Mouse (Mus musculus) frontal cortex, postnatal 25 days (tissue): ENCODE data around the gene Cpm.
"Not testable (repeated sequence)": the region's sequence is repeated elsewhere in the genome, so short reads cannot be mapped to it uniquely, and the experiment has no call there.

Experiments used
- DNase-seq, 2 experiments: peaks; one replicate each; pipeline ENCODE4 v3.0.0; 2022; ENCODE audit warnings: low spot score in 2 of 2

Gene Cpm

DNA sequence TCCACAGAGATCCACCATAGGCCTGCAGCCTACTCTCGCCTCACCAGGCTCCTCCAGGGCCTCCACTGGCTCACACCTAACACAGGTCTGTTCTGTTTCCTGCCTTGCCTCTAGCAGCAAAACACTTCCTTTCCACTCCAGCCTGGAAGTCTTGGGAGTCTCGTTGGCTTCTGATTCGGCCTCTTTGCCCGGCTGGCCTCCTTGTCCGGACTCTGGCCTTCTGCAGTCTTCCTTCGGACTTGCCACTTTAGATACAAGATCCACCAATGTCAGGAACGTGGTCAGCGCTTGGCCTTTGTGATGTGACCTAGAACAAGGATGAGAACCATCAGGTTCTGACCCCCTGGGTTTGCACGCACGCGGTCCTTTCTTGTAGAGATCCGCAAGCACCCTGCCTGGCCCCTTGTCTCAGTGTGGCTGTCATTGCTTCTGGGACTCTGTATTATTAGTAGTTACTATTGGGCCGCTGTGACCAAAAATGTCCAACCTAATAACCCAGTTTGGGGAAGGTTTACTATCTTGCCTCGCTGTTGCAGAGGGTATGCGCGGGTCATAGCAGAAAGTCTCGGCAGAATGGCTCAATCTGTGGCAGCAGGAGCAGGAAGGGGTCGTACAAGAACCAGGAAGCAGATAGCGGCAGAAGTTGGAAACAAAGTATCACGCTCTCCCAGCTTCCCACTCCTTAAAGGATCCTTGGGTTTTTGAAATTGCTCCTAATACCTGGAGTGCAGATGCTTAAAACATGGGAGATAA is 22.1 kb upstream of the Cpm start:
- no peak for DNase-seq

DNA sequence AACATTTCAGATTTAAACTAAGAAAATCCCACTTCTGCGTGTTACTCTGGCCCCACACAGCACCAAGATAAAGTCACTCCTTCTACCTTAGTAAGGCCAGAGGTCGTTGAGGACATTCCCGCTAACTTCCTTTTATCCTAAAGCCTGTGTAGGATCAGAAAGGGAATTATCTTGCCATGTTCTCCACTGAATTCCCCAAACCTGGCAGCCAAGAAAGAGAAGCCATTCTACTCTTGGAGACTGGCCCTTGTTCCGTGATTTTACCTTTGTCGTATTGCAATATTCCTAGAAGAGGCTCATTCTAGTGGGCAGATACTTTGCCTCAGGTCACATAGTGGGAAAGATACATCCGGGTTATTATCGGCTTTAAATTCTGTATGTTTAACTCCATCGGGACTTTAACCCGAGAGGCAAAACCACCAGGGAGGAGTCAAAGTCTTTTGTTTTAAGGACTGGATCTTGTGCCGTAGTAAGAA is 21.5 kb upstream of the Cpm start:
- DNase-seq = no peak

DNA sequence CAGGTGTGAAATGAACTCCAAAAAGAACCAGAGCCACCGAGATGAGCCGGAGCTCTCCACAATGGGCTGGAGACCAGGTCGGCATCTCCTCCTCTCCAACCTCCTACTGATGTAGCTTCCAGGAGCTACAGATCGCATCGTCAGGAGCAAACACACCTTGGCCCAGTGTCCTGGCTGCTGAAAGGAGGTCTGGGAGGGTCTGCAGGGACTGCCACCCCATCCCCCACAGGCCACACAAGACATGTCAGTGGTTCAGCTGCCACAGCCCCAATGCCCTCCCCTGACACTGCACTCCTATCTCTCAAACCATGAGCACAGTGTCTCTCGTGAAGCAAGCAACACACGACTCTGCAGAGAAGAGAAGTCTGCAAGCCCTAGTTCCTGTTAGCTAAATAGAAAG is 20.8 kb upstream of the Cpm start:
- DNase-seq = no peak

DNA sequence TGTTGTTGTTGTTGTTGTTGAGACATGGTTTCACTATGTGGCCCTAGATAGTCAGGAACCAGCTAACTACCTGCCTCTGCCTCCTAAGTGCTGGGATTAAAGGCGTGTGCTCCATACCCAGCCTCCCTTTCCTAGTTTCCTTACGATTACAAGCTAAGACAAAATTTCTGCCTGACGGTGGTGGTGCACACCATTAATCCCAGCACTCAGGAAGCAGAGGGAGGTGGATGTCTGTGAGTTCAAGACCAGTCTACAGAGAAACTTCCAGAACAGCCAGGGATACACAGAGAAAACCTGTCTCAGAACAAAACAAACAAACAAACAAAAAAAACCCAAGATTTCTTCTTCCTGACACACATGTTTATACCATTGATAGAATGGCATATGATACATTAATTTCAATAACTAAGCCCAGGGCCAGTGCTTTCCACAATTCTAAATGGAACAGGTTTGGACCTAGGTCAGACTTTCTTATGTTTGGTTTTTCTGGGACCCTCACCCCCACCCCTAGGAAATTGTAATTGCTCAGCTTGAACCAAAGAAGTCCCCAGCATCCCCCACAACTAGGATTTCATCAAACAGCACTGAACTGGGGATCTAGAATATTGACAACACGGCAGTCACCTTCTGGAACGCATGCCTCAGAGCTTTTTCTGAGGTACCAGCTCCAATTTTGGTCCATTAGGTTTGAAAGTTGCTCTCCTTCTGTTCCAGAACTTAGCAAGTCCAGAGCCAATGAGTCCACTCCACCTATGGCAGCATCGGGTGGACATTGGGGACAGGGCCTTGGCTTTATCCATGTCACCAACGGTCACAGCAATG is 20.1 kb upstream of the Cpm start:
- no peak for DNase-seq

DNA sequence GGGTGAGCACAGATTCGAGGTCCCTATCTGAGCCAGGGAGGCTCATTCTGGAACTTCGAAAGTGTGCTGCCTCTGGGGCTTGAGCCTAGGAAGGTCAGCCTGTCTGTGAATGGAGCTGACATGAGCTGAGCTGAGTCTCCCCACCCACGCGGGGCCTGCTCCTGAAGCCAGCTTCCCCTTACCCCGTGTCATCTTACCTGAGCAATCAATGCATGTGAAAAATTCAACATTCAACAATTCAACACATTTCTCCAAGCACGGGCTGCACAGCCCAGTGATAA is 19.6 kb upstream of the Cpm start:
- DNase-seq = no peak

DNA sequence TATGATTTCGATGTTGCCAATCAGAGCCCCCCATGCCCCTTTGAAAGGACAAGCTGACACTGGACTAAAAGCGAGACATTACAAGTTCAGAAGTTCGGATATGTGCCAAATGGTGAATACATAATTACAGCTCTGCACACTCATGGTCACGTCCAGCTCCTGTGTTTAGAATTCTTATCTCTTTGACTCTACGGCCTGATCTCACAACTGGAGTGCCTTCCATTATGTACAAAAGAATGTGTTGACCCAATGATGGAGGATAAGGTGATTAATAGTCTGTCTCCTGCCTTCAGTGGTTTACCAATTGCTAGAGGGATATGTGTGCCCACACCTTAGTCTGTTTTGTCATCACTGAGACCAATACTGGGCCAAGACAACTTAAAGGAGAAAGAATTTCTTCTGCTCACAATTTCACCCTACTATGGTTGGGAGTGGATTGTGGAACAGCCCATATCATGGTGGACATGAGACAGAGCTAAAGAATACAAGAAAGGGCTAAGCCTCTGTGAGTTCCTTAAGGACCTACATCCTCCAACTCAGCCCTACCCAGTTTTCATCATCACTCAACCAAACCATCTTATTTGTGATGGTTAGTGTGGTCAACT is 19.0 kb upstream of the Cpm start:
- no peak for DNase-seq

DNA sequence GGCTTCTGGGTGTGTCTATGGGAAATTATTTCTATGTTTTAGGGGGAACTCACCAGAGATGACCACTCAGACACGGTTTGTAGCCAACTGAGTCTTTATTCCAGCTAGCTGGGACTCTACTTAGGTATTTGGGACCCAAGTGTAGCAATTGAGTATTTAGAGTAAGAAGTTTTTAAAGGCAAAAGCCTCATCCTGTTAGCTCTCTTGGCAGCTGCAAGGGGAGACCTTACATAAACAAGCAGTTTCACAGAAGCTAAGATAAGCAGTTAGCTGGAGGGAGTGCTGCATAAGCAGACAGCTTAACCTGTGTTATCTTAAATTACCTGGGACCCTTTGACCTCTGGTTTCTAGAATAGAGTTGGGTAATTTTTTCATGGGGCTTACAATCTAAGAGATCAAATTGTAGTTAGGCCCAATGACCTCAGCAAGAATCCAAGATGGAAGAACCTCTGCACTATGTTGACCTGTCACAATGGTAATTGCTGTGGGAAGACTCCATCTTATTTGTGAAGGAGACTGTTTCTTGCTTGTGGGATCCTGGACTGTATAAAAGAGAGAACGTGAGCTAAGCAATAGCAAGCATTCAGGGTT is 18.4 kb upstream of the Cpm start:
- no peak for DNase-seq

DNA sequence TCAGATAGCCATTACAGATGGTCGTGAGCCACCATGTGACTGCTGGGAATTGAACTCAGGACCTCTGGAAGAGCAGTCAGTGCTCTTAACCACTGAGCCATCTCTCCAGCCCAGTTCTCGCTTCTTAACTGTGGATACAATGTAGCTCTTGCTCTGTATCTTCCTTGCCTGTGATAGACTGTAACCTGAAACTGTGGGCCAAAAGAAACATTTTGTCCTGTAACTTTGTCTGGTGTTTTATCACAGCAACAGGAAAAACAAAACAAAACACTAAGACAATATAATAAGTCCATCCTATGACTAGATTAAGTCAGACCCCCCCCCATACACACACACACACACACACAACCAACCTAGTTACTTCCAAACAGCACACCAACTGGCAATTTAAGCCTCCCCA is 17.8 kb upstream of the Cpm start:
- no peak for DNase-seq

DNA sequence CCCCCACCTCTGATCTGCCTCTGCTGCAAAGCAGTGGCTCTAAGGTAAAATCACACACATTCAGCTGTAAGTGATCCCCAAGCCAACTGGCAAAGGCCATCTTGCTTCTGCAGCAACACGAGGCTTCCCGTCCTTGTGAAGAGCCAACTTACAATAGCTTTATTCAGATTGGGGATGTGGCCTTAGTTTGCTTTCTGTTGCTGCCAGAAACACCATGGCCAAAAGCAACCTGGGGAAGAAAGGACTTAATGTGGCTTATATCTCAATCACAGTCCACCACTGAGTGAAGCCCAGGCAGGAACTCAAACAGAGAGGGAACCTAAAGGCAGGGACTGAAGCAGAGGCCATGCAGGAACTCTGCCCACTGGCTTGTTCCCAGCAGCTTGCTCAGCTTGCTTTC is 17.3 kb upstream of the Cpm start:
- no peak for DNase-seq

DNA sequence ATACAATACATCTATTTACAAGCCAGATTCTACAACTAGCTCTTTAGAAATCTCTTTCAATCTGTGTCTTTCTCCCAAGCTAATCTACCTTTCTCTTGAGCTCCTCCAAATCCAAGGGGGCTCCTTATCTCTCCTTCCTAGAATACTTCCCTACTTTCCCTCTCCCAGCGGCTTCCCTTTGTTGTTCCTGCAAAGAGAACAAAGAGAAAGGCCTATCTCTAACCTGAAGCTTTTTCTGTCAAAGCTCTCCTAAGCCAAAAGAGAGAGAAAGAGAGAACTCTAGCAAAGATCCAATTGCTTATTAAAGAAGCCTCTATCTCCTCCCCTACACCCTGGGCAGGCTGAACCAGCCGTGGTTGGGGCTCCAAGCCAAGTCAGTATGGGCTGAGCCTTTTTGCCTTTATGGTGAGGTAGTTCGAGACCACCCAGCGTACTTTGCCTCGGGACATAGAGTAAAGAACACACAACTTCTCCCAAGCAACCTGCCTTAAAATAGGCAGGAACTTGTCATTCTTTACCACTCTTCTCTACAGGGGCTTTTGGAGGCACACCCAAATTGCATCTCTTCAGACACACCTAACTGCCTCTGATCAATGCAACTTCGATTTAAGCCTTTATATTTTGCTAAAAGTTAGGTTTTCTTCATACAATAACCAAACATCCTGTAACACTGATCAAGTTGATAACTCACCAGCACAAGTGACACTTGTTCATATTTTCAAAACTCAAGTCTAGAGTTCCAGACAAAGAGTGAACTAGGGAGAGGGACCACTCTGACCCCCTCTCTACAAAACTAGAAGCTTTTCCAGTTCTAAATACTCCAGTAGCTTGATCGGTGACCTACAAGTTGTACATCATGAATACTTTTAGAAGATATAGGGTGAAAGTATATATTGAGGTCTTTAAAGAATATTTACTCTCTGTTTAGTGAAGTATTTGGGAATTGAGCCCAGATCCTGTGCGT is 16.4 kb upstream of the Cpm start:
- DNase-seq = no peak

DNA sequence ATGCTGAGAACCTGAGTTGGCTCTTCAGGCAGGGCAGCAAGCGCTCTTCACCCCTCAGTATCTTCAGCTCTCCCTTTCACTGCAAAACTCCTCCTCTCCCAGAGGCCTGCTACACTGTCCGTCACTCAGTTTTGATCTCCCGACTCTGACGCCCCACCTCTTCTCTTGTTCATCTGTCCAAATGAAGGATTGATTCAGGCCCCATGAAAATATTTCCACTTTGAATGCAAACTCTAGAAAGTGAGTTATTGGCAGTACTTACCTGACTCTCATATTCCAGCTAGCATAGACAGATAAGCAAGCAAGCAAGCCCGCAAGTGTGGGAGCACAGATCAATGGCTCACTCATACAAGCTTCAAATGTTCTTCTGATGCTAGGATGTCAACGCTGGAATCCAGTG is 15.3 kb upstream of the Cpm start:
- no peak for DNase-seq

DNA sequence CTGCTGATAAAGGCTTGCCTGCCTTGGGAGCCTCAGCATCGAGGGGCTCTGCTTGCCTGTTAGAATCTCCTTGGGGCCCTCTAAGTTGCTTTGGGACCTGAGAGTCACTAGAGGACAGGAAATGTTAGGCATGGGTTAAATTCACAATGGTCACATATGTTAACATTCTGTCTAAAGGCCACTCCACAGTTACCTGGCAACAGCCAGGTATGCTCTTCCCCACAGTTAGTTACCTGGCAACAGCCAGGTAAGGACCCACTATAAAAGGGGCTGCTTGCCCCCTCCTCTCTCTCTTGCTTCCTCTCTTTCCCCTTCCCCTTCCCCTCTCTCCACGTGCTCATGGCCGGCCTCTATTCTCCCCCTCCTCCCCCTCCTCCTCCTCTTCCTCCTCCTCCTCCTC is 14.9 kb upstream of the Cpm start:
- DNase-seq = no peak

DNA sequence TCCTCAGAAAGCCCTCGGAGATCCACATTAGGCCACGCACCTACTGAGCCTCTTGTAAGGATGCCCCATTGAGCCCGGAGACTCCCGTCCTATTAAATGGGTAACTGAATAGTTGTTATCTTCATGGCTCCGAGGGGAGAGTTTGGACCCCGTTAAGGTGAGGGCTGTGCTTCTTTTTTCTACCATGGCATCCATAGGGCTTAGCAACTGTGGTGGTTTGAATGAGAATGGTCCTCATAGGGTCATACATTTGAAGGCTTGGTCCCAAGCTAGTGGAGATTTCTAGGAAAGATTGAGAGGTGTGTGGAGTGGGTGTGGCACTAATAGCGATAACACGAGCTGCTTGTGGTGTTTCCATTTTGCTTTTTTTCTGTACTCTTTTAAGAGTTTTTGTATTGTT is 14.1 kb upstream of the Cpm start:
- DNase-seq = no peak

DNA sequence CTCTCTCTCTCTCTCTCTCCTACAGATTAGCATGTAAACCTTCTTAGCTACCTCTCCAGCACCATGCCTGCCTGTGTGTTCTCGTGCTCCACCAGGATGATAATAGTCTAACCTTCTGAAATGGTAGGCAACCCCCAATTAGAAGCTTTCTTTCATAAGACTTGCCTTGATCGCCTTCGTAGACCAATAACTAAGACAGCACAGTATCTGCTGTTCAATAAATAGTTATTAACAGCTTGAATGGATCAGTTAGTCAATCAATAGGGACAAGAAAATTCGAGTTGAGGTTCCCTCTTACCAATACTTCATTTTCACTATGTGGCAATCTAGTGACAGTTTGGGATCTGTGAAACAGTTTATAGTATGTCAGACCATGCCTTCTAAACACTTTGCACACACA is 13.6 kb upstream of the Cpm start:
- no peak for DNase-seq

DNA sequence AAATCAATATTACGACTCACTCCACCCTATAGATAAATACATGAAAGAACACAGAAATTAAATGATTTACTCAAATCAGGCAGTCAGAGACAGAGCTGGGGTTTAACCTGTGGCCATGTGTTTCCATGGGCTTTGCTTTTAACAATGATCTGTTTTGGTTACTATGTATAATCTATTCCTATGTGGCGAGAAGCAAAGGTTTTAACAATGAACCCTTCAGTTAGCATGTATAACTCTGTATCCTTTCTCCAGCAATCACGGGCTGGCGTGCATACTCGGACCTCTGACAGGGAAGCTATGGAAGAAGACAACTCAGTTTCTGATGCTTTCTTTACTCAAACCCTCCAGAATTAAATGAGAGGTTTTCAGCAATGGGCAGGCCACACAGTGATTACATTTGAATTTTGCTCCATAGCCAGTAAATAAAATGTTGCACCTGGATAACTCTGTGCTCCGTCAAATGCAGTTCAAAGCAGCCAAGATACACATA is 13.1 kb upstream of the Cpm start:
- DNase-seq = no peak

DNA sequence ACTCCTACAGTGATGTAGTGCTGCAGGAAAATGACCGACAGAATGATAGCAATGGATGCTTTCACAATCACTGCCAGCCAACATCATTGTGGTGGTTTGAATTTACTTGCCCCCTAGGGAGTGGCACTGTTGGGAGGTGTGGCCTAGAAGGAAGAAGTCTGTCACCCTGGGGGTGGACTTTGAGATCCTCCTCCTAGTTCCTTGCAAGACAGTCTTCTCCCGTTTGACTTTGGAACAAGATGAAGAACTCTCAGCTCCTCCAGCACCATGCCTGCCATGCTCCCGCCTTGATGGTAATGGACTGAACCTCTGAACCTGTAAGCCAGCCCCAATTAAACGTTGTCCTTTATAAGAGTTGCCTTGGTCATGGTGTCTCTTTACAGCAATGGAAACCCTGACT is 12.5 kb upstream of the Cpm start:
- DNase-seq = not testable (repeated sequence)

DNA sequence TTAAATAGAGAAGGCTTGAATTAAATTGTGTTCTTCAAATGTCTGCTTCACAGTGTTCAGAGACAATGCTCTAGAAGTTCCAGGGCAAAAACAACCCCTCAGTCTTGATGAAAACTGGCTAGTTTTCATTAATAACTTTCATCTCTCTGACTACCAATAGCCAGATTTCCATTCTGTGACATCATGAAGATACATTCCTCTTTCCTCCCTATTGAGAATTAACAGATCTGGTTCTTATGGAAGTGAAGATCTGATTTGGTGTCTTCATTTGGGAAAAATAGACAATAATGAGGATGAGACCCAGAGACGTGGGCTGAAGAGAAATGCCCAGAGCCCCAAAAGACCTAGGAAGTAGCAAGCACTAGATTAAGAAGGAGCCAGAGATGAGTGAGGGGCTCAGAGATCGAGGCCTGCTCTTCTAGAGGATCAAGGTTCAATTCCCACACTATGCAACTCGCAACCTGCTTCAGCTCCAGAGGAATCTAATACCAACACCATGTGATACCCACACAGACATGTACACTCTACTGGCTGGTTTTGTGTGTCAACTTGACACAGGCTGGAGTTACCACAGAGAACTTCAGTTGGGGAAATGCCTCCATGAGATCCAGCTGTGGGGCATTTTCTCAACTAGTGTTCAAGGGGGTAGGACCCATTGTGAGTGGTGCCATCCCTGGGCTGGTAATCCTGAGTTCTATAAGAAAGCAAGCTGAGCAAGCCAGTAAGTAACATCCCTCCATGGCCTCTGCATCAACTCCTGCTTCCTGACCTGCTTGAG is 11.5 kb upstream of the Cpm start:
- no peak for DNase-seq

DNA sequence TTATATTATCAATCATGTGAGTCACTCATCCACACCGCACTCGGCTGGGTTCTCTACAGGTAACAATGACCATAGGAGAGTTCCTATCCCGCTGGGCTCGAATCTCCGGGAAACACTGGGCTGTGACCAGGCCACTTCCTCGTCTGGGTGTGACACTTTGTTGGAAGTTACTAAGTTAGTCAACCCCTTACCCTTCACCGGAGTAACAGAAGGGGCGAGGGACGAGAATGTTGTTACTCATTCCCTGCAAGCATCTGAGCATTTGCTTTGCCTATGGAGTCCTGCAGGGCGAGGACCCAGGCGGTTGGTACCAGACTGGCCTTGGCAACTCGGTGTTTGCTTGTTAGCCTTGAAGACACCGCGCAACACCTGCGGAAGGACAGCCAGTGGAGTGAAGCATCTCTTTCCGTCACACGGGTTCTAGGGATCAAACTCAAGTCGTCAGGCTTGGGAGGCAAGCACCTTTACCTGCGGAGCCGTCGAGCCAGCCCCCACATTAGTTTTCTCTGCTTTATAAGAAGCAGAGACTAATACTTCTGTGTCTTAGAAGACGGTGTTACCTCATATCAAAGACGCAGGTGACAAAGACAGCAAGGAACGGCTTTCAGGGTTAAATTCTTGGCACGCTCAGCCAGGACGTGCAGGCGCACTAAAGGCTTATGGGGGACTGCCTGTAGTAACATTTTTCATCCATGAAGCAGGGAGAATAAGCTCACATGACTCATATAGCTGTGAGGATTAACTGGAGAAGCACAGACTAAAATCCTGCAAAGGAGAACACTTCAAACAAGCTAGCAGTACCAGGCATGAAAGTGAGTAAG is 10.0 kb upstream of the Cpm start:
- DNase-seq = no peak

DNA sequence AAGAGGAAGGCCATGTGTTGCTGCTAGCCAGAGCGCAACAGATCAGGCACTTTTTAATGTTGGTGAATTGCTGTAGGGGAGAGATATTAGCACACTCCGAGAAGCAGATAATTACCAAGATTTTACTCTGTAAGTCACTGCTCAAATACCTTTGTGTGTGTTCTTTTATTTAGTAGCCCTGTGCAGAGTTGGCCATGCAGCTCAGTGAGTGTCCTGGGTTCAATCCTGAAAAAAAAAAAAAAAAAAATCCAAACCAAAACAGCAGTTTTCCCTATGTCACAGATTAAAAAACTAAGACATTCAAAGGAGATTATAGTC is 9.5 kb upstream of the Cpm start:
- DNase-seq = no peak

DNA sequence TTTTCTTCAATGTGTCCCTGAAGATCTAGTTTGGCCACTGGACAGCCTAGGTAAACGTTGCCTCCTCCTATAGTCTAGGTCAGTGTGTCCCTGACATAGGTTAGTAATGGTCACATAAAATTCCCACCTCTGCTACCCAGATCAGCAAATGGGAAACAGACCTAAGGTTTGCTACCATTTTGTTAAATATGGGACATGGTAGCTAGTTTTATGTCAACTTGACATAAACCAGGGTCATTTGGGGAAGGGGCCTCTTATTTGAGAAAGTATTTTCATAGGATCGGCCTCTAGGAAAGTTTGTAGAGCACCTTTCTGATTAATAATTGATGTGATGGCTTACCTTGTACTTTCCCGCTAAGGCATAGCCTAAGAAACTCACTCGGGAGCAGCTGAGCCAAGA is 8.8 kb upstream of the Cpm start:
- DNase-seq = no peak
